Mouse (Mus musculus): ENCODE measurements at regions not wholly inside any gene's neighbourhood (a gene's known extent, or its start where the extent isn't known, plus 50 kb on each side); places are given as distances from the start of the nearest gene placed in this dataset.

DNA sequence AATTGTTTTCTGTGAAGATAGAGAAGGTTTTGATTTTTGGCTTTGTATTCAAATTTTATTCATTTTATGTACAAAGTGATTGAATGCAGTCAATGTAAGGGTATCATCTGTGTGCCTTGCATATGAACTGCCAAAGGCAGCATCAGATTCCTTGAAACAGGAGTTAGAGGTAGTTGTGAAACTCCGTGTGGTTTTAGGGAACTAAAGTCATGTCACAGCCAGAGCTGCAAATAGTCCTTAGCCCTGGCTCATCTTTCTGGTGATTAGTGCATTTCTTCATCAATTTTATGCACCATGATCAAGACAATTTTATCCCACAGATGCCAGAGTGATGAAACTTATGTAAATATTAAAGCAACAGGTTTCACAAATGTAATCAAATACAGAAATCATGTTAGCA, 534.4 kb downstream of the Flrt2 start:
- Histone ChIP-seq H3K36me3 (ENCODE audit: control insufficient read depth, insufficient read depth, low read length) (no peaks in the 10 kb centered on the region), H3K4me3 (ENCODE audit: control insufficient read depth in 1 of 2, insufficient read depth in 1 of 2, low read depth in 1 of 2, low read length in 2 of 2) (no peak overlapping the region), H3K4me2 (ENCODE audit: low read length) (no peak overlapping the region), H3K27ac (replicated peaks in 1 of 2; ENCODE audit: control insufficient read depth in 1 of 2, insufficient read depth in 1 of 2, low read depth in 2 of 2, low read length in 2 of 2) (no peak overlapping the region), H3K9ac (ENCODE audit: low read length) (no peak overlapping the region), H3K4me1 (ENCODE audit: control insufficient read depth in 2 of 2, insufficient read depth in 2 of 2, low read length in 2 of 2) (no peaks in the 10 kb centered on the region), H3K27me3 (ENCODE audit: control insufficient read depth, insufficient read depth, low read length) (no peaks in the 10 kb centered on the region), H3K9me3 (ENCODE audit: control insufficient read depth, low read length) (no peaks in the 10 kb centered on the region)
- ATAC-seq (ENCODE audit: insufficient number of reproducible peaks, insufficient read depth, low FRiP score, low read depth): no peak
- 65% methylated on average over 1 of the region's 1 CpGs for WGBS

DNA sequence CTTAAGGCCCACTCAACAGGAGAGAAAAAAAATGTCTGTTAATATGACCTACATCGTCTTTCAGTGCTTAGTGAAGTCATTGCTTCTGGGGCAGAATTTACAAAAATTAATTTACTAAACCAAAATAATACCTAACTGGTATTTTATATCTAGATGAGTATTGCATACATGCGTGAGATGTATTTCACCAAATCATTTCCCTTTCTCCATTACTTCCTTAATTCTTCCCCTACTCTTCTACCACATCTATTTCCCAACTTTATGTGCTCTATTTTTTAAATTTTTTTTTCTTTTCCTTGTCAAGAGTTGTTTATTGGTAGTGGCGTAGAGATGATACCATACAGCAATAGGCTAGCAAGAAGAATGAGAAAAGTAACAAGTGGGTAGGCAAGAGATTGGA, 536.7 kb downstream of the Flrt2 start:
- Histone ChIP-seq H3K27me3 (ENCODE audit: control insufficient read depth, insufficient read depth, low read length) (no peaks in the 10 kb centered on the region), H3K9ac (ENCODE audit: low read length) (no peak overlapping the region), H3K27ac (replicated peaks in 1 of 2; ENCODE audit: control insufficient read depth in 1 of 2, insufficient read depth in 1 of 2, low read depth in 2 of 2, low read length in 2 of 2) (no peak overlapping the region), H3K36me3 (ENCODE audit: control insufficient read depth, insufficient read depth, low read length) (no peaks in the 10 kb centered on the region), H3K4me3 (ENCODE audit: control insufficient read depth in 1 of 2, insufficient read depth in 1 of 2, low read depth in 1 of 2, low read length in 2 of 2) (no peak overlapping the region), H3K4me2 (ENCODE audit: low read length) (no peak overlapping the region), H3K4me1 (ENCODE audit: control insufficient read depth in 2 of 2, insufficient read depth in 2 of 2, low read length in 2 of 2) (no peaks in the 10 kb centered on the region), H3K9me3 (ENCODE audit: control insufficient read depth, low read length) (no peaks in the 10 kb centered on the region)
- 83% methylated on average over 3 of the region's 3 CpGs for WGBS
- ATAC-seq (ENCODE audit: insufficient number of reproducible peaks, insufficient read depth, low FRiP score, low read depth): no peak

DNA sequence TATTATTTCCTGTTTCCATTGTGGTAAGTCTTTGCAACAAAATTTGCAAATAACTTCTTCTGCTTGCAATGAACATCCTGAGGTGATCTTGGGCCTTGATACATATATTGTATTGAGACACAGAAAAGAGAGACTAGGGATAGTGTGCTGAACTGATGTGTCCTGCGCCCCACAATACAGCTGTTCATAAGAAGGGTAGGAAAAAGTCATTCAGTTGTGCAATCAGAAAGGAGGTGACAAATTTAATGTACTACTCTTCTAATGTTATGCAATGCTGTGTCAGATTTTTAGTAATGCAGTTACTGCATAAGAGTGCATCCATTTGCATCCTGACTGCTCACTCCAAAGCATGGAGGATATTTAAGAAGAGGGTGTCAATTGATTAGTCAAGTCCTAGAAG, 543.5 kb downstream of the Flrt2 start:
- 88% methylated on average over 1 of the region's 1 CpGs for WGBS
- Histone ChIP-seq H3K36me3 (ENCODE audit: control insufficient read depth, insufficient read depth, low read length) (no peaks in the 10 kb centered on the region), H3K27me3 (ENCODE audit: control insufficient read depth, insufficient read depth, low read length) (no peaks in the 10 kb centered on the region), H3K9ac (ENCODE audit: low read length) (no peak overlapping the region), H3K27ac (replicated peaks in 1 of 2; ENCODE audit: control insufficient read depth in 1 of 2, insufficient read depth in 1 of 2, low read depth in 2 of 2, low read length in 2 of 2) (no peak overlapping the region), H3K4me3 (ENCODE audit: control insufficient read depth in 1 of 2, insufficient read depth in 1 of 2, low read depth in 1 of 2, low read length in 2 of 2) (no peak overlapping the region), H3K9me3 (ENCODE audit: control insufficient read depth, low read length) (no peaks in the 10 kb centered on the region), H3K4me1 (ENCODE audit: control insufficient read depth in 2 of 2, insufficient read depth in 2 of 2, low read length in 2 of 2) (no peaks in the 10 kb centered on the region), H3K4me2 (ENCODE audit: low read length) (no peak overlapping the region)
- no peak for ATAC-seq (ENCODE audit: insufficient number of reproducible peaks, insufficient read depth, low FRiP score, low read depth)

DNA sequence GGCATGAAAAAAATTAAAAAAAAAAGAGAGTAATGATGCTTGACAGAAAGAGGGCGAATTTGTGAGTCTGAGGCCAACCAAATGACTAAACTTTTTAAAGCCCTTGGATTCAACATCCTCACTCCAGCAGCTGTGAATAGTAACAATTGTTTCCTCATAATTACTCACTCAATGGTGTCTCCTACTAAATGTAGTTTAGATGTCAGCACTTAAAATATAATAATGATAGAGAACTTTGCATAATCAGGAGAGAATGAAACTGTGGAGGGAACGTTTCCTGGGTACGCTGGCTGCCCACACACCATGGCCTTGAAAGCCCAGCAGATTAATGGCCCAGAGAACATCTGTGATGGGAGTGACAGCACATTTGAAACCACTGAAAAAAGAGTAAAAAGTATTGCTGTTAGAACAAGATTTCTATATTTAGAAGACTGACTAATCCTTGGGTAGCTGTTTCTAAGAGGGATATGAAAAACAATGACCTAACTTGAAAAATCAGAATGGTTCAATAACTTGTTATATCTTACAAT, 544.0 kb downstream of the Flrt2 start:
- 69% methylated on average over 3 of the region's 3 CpGs for WGBS
- H3K4me2 ChIP-seq (ENCODE audit: low read length): no peak overlapping the region
- no peaks in the 10 kb centered on the region for H3K36me3 ChIP-seq (ENCODE audit: control insufficient read depth, insufficient read depth, low read length)
- ATAC-seq (ENCODE audit: insufficient number of reproducible peaks, insufficient read depth, low FRiP score, low read depth): no peak
- H3K4me1 ChIP-seq (ENCODE audit: control insufficient read depth in 2 of 2, insufficient read depth in 2 of 2, low read length in 2 of 2): no peaks in the 10 kb centered on the region
- H3K9me3 ChIP-seq (ENCODE audit: control insufficient read depth, low read length): no peaks in the 10 kb centered on the region
- no peak overlapping the region for H3K27ac ChIP-seq (replicated peaks in 1 of 2; ENCODE audit: control insufficient read depth in 1 of 2, insufficient read depth in 1 of 2, low read depth in 2 of 2, low read length in 2 of 2)
- no peak overlapping the region for H3K4me3 ChIP-seq (ENCODE audit: control insufficient read depth in 1 of 2, insufficient read depth in 1 of 2, low read depth in 1 of 2, low read length in 2 of 2)
- H3K9ac ChIP-seq (ENCODE audit: low read length): no peak overlapping the region
- H3K27me3 ChIP-seq (ENCODE audit: control insufficient read depth, insufficient read depth, low read length): no peaks in the 10 kb centered on the region

DNA sequence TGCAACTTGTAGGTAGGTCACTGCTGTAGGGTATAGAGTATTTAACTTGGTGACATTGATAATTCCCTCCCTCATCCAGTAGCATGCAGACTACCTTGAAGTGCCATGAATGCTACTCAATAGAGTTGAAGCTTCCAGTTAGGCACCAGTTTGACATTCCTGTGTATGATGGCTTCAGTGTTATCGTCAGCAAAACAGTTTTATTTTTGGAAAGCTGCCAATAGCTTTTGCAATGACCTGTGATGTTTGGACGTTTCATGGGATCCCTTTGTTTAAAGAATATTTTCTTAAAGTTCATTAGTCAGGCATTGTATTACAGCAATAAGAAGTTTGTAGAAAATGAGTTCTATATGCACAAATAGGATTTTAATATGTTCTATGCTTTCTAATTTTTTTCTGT, 547.6 kb downstream of the Flrt2 start:
- no peak overlapping the region for H3K9ac ChIP-seq (ENCODE audit: low read length)
- ATAC-seq (ENCODE audit: insufficient number of reproducible peaks, insufficient read depth, low FRiP score, low read depth): no peak
- H3K4me2 ChIP-seq (ENCODE audit: low read length): no peak overlapping the region
- no peaks in the 10 kb centered on the region for H3K9me3 ChIP-seq (ENCODE audit: control insufficient read depth, low read length)
- no peaks in the 10 kb centered on the region for H3K27me3 ChIP-seq (ENCODE audit: control insufficient read depth, insufficient read depth, low read length)
- H3K4me3 ChIP-seq (ENCODE audit: control insufficient read depth in 1 of 2, insufficient read depth in 1 of 2, low read depth in 1 of 2, low read length in 2 of 2): no peak overlapping the region
- no peak overlapping the region for H3K27ac ChIP-seq (replicated peaks in 1 of 2; ENCODE audit: control insufficient read depth in 1 of 2, insufficient read depth in 1 of 2, low read depth in 2 of 2, low read length in 2 of 2)
- H3K4me1 ChIP-seq (ENCODE audit: control insufficient read depth in 2 of 2, insufficient read depth in 2 of 2, low read length in 2 of 2): no peaks in the 10 kb centered on the region
- 15% methylated on average over 2 of the region's 2 CpGs for WGBS
- H3K36me3 ChIP-seq (ENCODE audit: control insufficient read depth, insufficient read depth, low read length): no peaks in the 10 kb centered on the region

DNA sequence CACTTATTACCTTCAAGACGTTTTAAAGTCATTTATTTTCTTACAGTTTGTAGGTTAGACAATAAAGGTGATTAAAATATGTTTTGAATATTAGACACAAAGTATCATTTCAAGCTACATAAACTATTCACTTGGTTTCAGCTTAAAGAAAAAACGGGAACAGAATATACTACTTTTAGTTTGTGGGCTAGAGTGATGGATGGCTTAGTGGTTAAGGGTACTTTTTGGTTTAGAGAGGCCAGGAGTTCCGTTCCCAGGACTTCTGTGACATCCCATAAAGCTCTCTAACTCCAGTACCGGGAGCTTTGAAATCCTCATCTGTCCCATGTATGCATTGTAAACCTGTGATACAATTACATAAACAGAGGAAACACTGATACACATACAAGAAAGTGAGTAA, 570.0 kb downstream of the Flrt2 start:
- H3K36me3 ChIP-seq (ENCODE audit: control insufficient read depth, insufficient read depth, low read length): no peaks in the 10 kb centered on the region
- WGBS: 61% methylated on average over 4 of the region's 4 CpGs

DNA sequence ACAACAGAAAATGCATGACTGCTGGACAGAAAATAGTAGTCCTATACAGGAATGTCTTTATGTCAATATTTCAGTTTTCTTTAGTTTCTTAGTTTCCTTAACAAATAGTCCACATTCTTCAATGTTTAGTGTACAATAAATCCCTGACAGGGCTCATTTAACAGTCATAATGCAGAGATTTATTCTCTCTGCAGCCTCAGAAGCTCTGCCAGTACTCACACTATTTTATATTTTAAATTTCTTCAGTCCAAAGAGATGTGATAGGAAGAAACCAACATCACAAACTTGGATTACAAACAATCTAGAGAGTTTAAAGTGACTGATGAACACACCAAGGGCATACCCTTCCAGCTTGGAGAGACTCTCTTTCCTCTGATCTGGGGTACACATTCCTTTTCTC, 583.9 kb downstream of the Flrt2 start:
- Histone ChIP-seq H3K9me3 (ENCODE audit: control insufficient read depth, low read length) (no peaks in the 10 kb centered on the region), H3K9ac (ENCODE audit: low read length) (no peak overlapping the region), H3K4me1 (ENCODE audit: control insufficient read depth in 2 of 2, insufficient read depth in 2 of 2, low read length in 2 of 2) (no peaks in the 10 kb centered on the region), H3K27me3 (ENCODE audit: control insufficient read depth, insufficient read depth, low read length) (no peaks in the 10 kb centered on the region), H3K4me2 (ENCODE audit: low read length) (no peak overlapping the region), H3K27ac (replicated peaks in 1 of 2; ENCODE audit: control insufficient read depth in 1 of 2, insufficient read depth in 1 of 2, low read depth in 2 of 2, low read length in 2 of 2) (no peak overlapping the region), H3K36me3 (ENCODE audit: control insufficient read depth, insufficient read depth, low read length) (no peaks in the 10 kb centered on the region), H3K4me3 (ENCODE audit: control insufficient read depth in 1 of 2, insufficient read depth in 1 of 2, low read depth in 1 of 2, low read length in 2 of 2) (no peak overlapping the region)
- no peak for ATAC-seq (ENCODE audit: insufficient number of reproducible peaks, insufficient read depth, low FRiP score, low read depth)

More for the DNA sequence above, 570.0 kb downstream of the Flrt2 start:
- Histone ChIP-seq H3K4me2 (ENCODE audit: low read length) (no peak overlapping the region), H3K4me1 (ENCODE audit: control insufficient read depth in 2 of 2, insufficient read depth in 2 of 2, low read length in 2 of 2) (no peaks in the 10 kb centered on the region), H3K27me3 (ENCODE audit: control insufficient read depth, insufficient read depth, low read length) (no peaks in the 10 kb centered on the region), H3K9ac (ENCODE audit: low read length) (no peak overlapping the region), H3K27ac (replicated peaks in 1 of 2; ENCODE audit: control insufficient read depth in 1 of 2, insufficient read depth in 1 of 2, low read depth in 2 of 2, low read length in 2 of 2) (no peak overlapping the region), H3K4me3 (ENCODE audit: control insufficient read depth in 1 of 2, insufficient read depth in 1 of 2, low read depth in 1 of 2, low read length in 2 of 2) (no peak overlapping the region), H3K9me3 (ENCODE audit: control insufficient read depth, low read length) (no peaks in the 10 kb centered on the region)
- ATAC-seq (ENCODE audit: insufficient number of reproducible peaks, insufficient read depth, low FRiP score, low read depth): no peak

DNA sequence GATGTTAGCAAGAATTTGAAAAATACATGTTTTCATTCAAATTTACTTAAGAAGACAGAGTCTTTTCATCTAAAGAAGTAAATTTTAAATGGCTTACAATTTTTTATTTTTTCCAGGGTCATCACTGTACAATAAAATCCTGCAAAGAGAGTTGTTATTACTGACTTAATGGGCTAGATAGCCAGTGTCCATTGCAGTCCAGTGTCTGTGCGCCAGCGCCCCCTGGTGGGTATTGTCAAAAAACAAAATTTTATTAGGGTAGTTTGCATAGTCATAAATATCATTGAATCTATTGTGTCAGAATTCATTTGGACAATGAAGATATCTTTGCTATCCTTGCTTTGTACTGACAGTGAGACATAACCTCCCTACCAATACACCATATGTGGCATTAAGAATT, 619.1 kb downstream of the Flrt2 start:
- Histone ChIP-seq H3K9me3 (ENCODE audit: control insufficient read depth, low read length) (no peaks in the 10 kb centered on the region), H3K36me3 (ENCODE audit: control insufficient read depth, insufficient read depth, low read length) (no peaks in the 10 kb centered on the region), H3K9ac (ENCODE audit: low read length) (no peak overlapping the region), H3K27me3 (ENCODE audit: control insufficient read depth, insufficient read depth, low read length) (no peaks in the 10 kb centered on the region), H3K4me3 (ENCODE audit: control insufficient read depth in 1 of 2, insufficient read depth in 1 of 2, low read depth in 1 of 2, low read length in 2 of 2) (no peak overlapping the region), H3K27ac (replicated peaks in 1 of 2; ENCODE audit: control insufficient read depth in 1 of 2, insufficient read depth in 1 of 2, low read depth in 2 of 2, low read length in 2 of 2) (no peak overlapping the region), H3K4me2 (ENCODE audit: low read length) (no peak overlapping the region), H3K4me1 (ENCODE audit: control insufficient read depth in 2 of 2, insufficient read depth in 2 of 2, low read length in 2 of 2) (no peaks in the 10 kb centered on the region)
- 4% methylated on average over 2 of the region's 2 CpGs for WGBS
- ATAC-seq (ENCODE audit: insufficient number of reproducible peaks, insufficient read depth, low FRiP score, low read depth): no peak

Measured in heart, embryonic 14.5 days (tissue).